Mouse (Mus musculus): Measurements from ENCODE around the gene Erc1.

- TF ChIP-seq CTCF (IDR thresholded peaks at IDR 0.05; ENCODE audit: low read depth) (no peak), EP300 (IDR thresholded peaks at IDR 0.05; ENCODE audit: low read depth) (no peak)
Observed at GRCm38 (mm10) chr6:119584061-119584460, 263.9 kb downstream of the Erc1 start.

Measured in liver, postnatal 0 days (tissue).